Mouse (Mus musculus) duodenum, adult 2 months (tissue): ENCODE measurements around the gene Angptl7. TPM values are rescaled to one million over a fixed set of nuclear protein-coding genes. Genes with fewer than 3 reads are reported as not detected.

Source experiments
- polyA plus RNA-seq: library from polyadenylated mRNA; depleted of rRNA; stranded (reverse); fragments of >200 nt; gene quantifications from 2 replicates; pipeline ENCODE4 v1.2.3, GENCODE M21; 2012; ENCODE audit warnings: low replicate concordance; rRNA removed

Gene Angptl7
- polyA plus RNA-seq: 0.12 and 0.23 TPM in 2 replicates

GRCm38 (mm10) chr4:148500410-148500867 is at the start of gene Angptl7:
Gene Angptl7 (minus strand): TSS chr4:148500460.

GRCm38 (mm10) chr4:148448179-148448852 is 51.9 kb downstream of the Angptl7 start, which contains the start of gene Mtor:
Gene Mtor (plus strand): TSS chr4:148448611.

Other genes with a start within 250 kb of the Angptl7 start
- 0.13 and 0.92 TPM in 2 replicates for gene Disp3, start 212.5 kb downstream of the Angptl7 start, polyA plus RNA-seq
- 8.1 and 12.5 TPM in 2 replicates for gene Ubiad1, start 55.7 kb downstream of the Angptl7 start, polyA plus RNA-seq
- 6.2 and 10.3 TPM in 2 replicates for gene Mtor, start 51.8 kb downstream of the Angptl7 start, polyA plus RNA-seq
- gene Exosc10, start 58.0 kb upstream of the Angptl7 start, polyA plus RNA-seq: 8.7 and 14.3 TPM in 2 replicates
- 43.9 and 58.2 TPM in 2 replicates for gene Srm, start 91.0 kb upstream of the Angptl7 start, polyA plus RNA-seq
- 0.56 and 0.60 TPM in 2 replicates for gene Masp2, start 102.1 kb upstream of the Angptl7 start, polyA plus RNA-seq
- gene Tardbp, start 126.6 kb upstream of the Angptl7 start, polyA plus RNA-seq: 5.0 and 8.1 TPM in 2 replicates
- 0.19 TPM in 1 of 2 replicates, not detected in the other for gene Gm572, start 142.9 kb upstream of the Angptl7 start, polyA plus RNA-seq